In genomic region chr19:43770584-43770983, GRCm38 (mm10) we compare ENCODE assay signal across 17 mouse cellular contexts. TPM values are rescaled to one million over a fixed set of nuclear protein-coding genes. Genes with fewer than 3 reads are reported as not detected.
"Had no signal": no experiment of that assay in that cellular context is flagged by ENCODE, and none has a peak within 500 bp of the region (broad histone marks: within the 10 kb centered on the region; RNA-seq: fewer than 3 reads in every experiment).

No protein-coding gene starts in this region.

- H3K27me3 ChIP-seq: neural tube, embryonic 13.5 days; neural tube, embryonic 15.5 days; stomach, embryonic 15.5 days had no signal

- DNase-seq: retina, postnatal 1 day; right cerebral cortex, adult 18-20 months; right cerebral cortex, postnatal 14 days; right cerebral cortex, postnatal 25 days; right cerebral cortex, postnatal 4 days; spleen, adult 18-20 months; thymus, adult 18-20 months; thymus, adult 2 months; thymus, postnatal 14 days; thymus, postnatal 25 days; thymus, postnatal 36 days; thymus, postnatal 4 days had no signal

- H3K9ac ChIP-seq: neural tube, embryonic 13.5 days; neural tube, embryonic 15.5 days; stomach, embryonic 15.5 days had no signal

- H3K4me3 ChIP-seq: neural tube, embryonic 13.5 days; neural tube, embryonic 15.5 days; stomach, embryonic 15.5 days had no signal

- H3K36me3 ChIP-seq: stomach, embryonic 15.5 days had no signal

- H3K9me3 ChIP-seq: neural tube, embryonic 13.5 days; neural tube, embryonic 15.5 days; stomach, embryonic 15.5 days had no signal

- H3K27ac ChIP-seq: neural tube, embryonic 13.5 days; neural tube, embryonic 15.5 days; stomach, embryonic 15.5 days; stomach, postnatal 0 days had no signal

- H3K4me1 ChIP-seq: neural tube, embryonic 13.5 days; neural tube, embryonic 15.5 days; stomach, embryonic 15.5 days had no signal

RNA-seq across cellular contexts. Expression of gene Abcc2, which starts 11.4 kb away (rescaled TPM):
- polyA plus RNA-seq: thymus, postnatal 0 days had no signal
